Mouse (Mus musculus): ENCODE results near the gene Unc45b.
"Not testable (repeated sequence)": the region's sequence is repeated elsewhere in the genome, so short reads cannot be mapped to it uniquely, and the experiment has no call there.

The Unc45b gene

GRCm38 (mm10) chr11:82947457-82947856 lies 37.1 kb downstream of the Unc45b start:
- DNase-seq (ENCODE audit: low read depth, low spot score), result no peak

GRCm38 (mm10) chr11:82949036-82949435 lies 38.7 kb downstream of the Unc45b start:
- DNase-seq (ENCODE audit: low read depth, low spot score), result no peak

GRCm38 (mm10) chr11:82950736-82951481 lies 40.6 kb downstream of the Unc45b start, which contains the start of gene Slfn5:
Gene Slfn5 (plus strand): TSS chr11:82951349.
- no peak for DNase-seq (ENCODE audit: low read depth, low spot score)

GRCm38 (mm10) chr11:82951865-82952611 lies 41.7 kb downstream of the Unc45b start:
- no peak for DNase-seq (ENCODE audit: low read depth, low spot score)

- no peak for DNase-seq (ENCODE audit: low read depth, low spot score)
Observed at GRCm38 (mm10) chr11:82952612-82953542, 42.5 kb downstream of the Unc45b start.

- DNase-seq (ENCODE audit: low read depth, low spot score), result no peak
Observed at GRCm38 (mm10) chr11:82954631-82955030, 44.3 kb downstream of the Unc45b start.

GRCm38 (mm10) chr11:82956925-82957324 lies 46.6 kb downstream of the Unc45b start:
- DNase-seq (ENCODE audit: low read depth, low spot score), result no peak

- DNase-seq (ENCODE audit: low read depth, low spot score), result no peak
Observed at GRCm38 (mm10) chr11:82959613-82960012, 49.3 kb downstream of the Unc45b start.

- DNase-seq (ENCODE audit: low read depth, low spot score), result no peak
Observed at GRCm38 (mm10) chr11:82961743-82962142, 51.4 kb downstream of the Unc45b start.

GRCm38 (mm10) chr11:82962215-82962614 lies 51.9 kb downstream of the Unc45b start:
- DNase-seq (ENCODE audit: low read depth, low spot score), result no peak

GRCm38 (mm10) chr11:82970712-82971589 lies 60.6 kb downstream of the Unc45b start:
- DNase-seq (ENCODE audit: low read depth, low spot score), result no peak

GRCm38 (mm10) chr11:82971590-82971974 lies 61.2 kb downstream of the Unc45b start:
- DNase-seq (ENCODE audit: low read depth, low spot score), result no peak

- DNase-seq (ENCODE audit: low read depth, low spot score), result no peak
Observed at GRCm38 (mm10) chr11:82973916-82974315, 63.6 kb downstream of the Unc45b start.

- DNase-seq (ENCODE audit: low read depth, low spot score), result not testable (repeated sequence)
Observed at GRCm38 (mm10) chr11:82982409-82982808, 72.1 kb downstream of the Unc45b start.

GRCm38 (mm10) chr11:82983193-82983592 lies 72.8 kb downstream of the Unc45b start:
- DNase-seq (ENCODE audit: low read depth, low spot score), result no peak

GRCm38 (mm10) chr11:82987621-82988020 lies 77.3 kb downstream of the Unc45b start:
- no peak for DNase-seq (ENCODE audit: low read depth, low spot score)

- DNase-seq (ENCODE audit: low read depth, low spot score), result no peak
Observed at GRCm38 (mm10) chr11:82989357-82989756, 79.0 kb downstream of the Unc45b start.

- not testable (repeated sequence) for DNase-seq (ENCODE audit: low read depth, low spot score)
Observed at GRCm38 (mm10) chr11:82990612-82991385, 80.4 kb downstream of the Unc45b start.

- DNase-seq (ENCODE audit: low read depth, low spot score), result no peak
Observed at GRCm38 (mm10) chr11:82991469-82992166, 81.3 kb downstream of the Unc45b start, which contains the start of gene Slfn9. Gene Slfn9 (minus strand): TSS chr11:82991830.
